Mouse (Mus musculus) v-Abl transformed pro-B cells (cell line): ENCODE results near the gene Sfxn3.

Source experiments
- in situ Hi-C, 2 experiments: fragments of 400-800 bp; cut with MboI; formaldehyde crosslinking; loops; one replicate each; pipeline ENCODE4 v1.15.1; 2025; ENCODE audit not compliant: unreplicated experiment in 2 of 2

Sfxn3 gene

DNA sequence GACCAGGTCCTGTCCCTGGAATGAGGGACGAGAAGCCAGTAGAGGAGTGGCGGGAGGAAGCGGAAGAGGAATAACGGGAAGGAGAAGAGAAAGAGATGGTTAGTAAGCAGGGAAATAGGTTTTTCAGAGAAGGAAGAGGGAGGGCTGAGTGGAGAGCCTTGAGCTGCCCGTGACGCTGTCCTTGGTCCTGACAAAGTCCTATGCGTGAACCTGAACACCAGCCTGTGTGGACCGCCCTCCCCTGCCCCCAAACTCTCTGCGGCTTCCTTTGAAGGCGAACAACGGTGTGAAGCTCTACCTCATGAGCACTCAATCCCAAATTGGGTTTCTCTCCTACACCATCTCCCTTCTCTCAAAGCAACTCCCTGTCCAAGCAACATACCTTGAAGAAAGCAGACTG is 50.6 kb downstream of the Sfxn3 start:
- in situ Hi-C loops, result no loop called here

DNA sequence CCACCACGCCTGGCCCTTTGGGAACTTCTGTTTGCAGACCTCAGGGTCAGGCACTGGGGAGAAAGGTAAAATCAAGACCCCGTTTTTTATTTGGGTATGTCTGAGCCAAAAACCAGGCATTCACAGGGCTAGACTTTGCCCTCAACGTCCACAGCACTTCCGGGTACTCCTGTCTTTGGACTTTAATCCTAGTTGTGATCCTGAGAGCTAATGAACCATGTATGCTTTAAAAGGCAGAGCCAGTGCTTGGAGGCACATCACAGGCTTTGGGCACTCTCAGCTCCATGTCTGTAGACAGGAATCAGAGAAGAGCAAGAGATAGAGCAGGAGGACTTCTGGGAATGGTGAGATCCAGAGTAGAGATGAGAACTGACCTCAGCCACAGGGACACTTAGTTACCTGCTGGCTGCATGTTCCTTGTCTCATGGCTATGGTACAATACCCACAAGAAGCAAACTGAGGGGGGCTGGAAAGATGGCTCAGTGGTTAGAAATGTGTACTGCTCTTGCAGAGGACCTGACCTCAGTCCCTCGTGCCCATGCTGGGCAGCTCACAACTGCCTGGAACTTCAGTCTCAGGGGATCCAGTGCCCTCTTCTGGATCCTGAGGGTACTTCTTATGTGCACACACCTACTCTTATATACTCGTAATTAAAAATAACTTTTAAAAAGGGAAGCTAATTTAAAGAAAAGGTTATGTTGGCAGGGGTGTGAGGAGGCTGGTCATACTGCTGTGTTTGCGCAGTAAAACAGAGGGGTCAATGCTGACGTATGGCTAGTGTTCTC is 53.4 kb downstream of the Sfxn3 start:
- in situ Hi-C loops, result no loop called here

DNA sequence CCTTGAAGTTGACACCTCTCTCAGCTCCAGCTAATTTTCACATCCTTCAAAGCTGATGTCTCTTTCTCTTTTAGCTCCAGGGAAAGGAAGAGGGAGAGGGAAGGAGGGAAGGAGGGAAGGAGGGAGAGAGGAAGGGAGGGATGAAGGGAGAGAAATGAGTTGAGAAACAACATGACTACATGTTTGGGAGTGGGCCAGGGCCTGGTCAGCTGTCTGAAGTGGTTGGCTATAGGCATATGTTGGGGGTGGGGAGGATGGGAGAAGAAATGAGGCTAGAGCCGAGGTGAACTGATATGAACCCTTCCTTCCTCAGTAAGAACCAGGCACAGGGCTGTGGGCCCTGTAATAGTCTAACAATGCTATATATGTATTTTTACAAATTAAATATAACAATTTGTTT is 58.3 kb downstream of the Sfxn3 start:
- in situ Hi-C loops, result no loop called here
